Mouse (Mus musculus): ENCODE data around the gene Rell1. TPM values are rescaled to one million over a fixed set of nuclear protein-coding genes. Genes with fewer than 3 reads are reported as not detected.

Rell1 gene
- polyA plus RNA-seq, 1 experiment from 2014 or later: 25.7 TPM

GRCm38 (mm10) chr5:63951421-63951911 lies 17.2 kb downstream of the Rell1 start:
- no peak overlapping the region for H3K4me2 ChIP-seq
- H3K9ac ChIP-seq: no peak overlapping the region
- H3K9me3 ChIP-seq: no peaks in the 10 kb centered on the region
- 0 out of 2 replicates have a peak overlapping the region, but pooled peaks have one; percentile 22 for H3K27ac ChIP-seq
- H3K4me1 ChIP-seq: peaks cover 18% of the 10 kb centered on the region; the same call in 1 of the 2 replicates
- H3K27me3 ChIP-seq: no peaks in the 10 kb centered on the region
- H3K36me3 ChIP-seq: 0 out of 2 replicates have a peak, but pooled peaks cover 4% of the 10 kb centered on the region
- H3K4me3 ChIP-seq: no peak overlapping the region
- WGBS: 82% methylated on average over 11 of the region's 11 CpGs
- ATAC-seq (ENCODE audit: insufficient number of reproducible peaks, insufficient read depth, low FRiP score, low TSS enrichment, low read depth): no peak

DNA sequence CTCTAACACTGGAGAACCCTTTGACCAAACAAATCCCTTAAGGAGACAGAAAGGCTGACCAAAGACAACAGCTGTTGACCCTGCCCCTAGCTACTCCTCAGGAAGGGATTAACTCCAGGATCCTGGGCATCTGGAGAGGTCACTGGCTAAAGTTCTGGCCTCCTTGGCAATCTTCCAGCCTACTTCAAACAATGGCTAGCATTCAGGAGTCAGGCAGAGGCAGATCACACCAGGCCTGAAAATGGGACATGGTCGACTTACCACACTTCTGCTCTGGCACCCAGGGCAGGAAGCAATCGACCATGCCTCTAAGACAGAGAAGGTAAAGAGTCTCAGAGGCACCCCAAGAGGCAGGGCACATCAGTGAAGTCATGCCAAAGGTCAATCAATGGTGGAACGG lies 19.5 kb downstream of the Rell1 start:
- Histone ChIP-seq H3K4me1 (peaks cover 18% of the 10 kb centered on the region; the same call in 1 of the 2 replicates), H3K9ac (no peak overlapping the region), H3K4me2 (no peak overlapping the region), H3K27ac (no peak overlapping the region), H3K9me3 (no peaks in the 10 kb centered on the region), H3K4me3 (no peak overlapping the region), H3K36me3 (no peaks in the 10 kb centered on the region), H3K27me3 (no peaks in the 10 kb centered on the region)
- 14% methylated on average over 3 of the region's 3 CpGs for WGBS
- ATAC-seq (ENCODE audit: insufficient number of reproducible peaks, insufficient read depth, low FRiP score, low TSS enrichment, low read depth): no peak

- Histone ChIP-seq H3K9me3 (no peaks in the 10 kb centered on the region), H3K9ac (no peak overlapping the region), H3K27ac (no peak overlapping the region), H3K36me3 (no peaks in the 10 kb centered on the region), H3K4me2 (no peak overlapping the region), H3K27me3 (no peaks in the 10 kb centered on the region), H3K4me1 (peaks cover 21% of the 10 kb centered on the region; the same call in 1 of the 2 replicates), H3K4me3 (no peak overlapping the region)
- WGBS: 23% methylated on average over 8 of the region's 8 CpGs
- no peak for ATAC-seq (ENCODE audit: insufficient number of reproducible peaks, insufficient read depth, low FRiP score, low TSS enrichment, low read depth)
Observed at GRCm38 (mm10) chr5:63947526-63947925, 21.2 kb downstream of the Rell1 start.

GRCm38 (mm10) chr5:63943291-63943690 lies 25.4 kb downstream of the Rell1 start:
- WGBS: 82% methylated on average over 9 of the region's 9 CpGs
- ATAC-seq (ENCODE audit: insufficient number of reproducible peaks, insufficient read depth, low FRiP score, low TSS enrichment, low read depth): no peak
- no peaks in the 10 kb centered on the region for H3K27me3 ChIP-seq

DNA sequence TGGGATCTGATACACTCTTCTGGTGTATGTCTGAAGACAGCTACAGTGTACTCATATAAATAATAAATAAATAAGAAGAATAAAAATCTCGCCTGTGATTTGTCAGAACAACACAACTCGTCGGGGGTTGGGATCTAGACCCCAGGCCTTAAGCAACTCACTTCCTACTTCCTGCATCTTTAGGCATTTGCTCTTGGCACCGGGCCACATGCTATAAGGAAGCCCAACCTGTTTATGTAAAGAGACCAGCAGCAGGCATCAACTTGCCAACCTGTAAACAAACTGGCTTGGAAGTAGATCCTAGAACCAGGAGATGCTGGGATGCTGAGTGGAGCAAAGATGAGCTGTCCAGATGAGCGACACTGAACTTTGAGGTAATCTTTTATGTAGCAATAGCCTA lies 26.8 kb downstream of the Rell1 start:
- no peak for ATAC-seq (ENCODE audit: insufficient number of reproducible peaks, insufficient read depth, low FRiP score, low TSS enrichment, low read depth)
- H3K4me2 ChIP-seq: no peak overlapping the region
- H3K36me3 ChIP-seq: peaks cover 8% of the 10 kb centered on the region; the same call in 1 of the 2 replicates
- H3K27me3 ChIP-seq: no peaks in the 10 kb centered on the region
- H3K4me1 ChIP-seq: 0 out of 2 replicates have a peak, but pooled peaks cover 3% of the 10 kb centered on the region
- no peak overlapping the region for H3K4me3 ChIP-seq
- H3K9me3 ChIP-seq: no peaks in the 10 kb centered on the region
- no peak overlapping the region for H3K9ac ChIP-seq
- WGBS: 70% methylated on average over 5 of the region's 5 CpGs
- no peak overlapping the region for H3K27ac ChIP-seq

More at GRCm38 (mm10) chr5:63943291-63943690, 25.4 kb downstream of the Rell1 start:
- Histone ChIP-seq H3K4me3 (no peak overlapping the region), H3K27ac (no peak overlapping the region), H3K36me3 (no peaks in the 10 kb centered on the region), H3K9me3 (no peaks in the 10 kb centered on the region), H3K9ac (no peak overlapping the region), H3K4me2 (no peak overlapping the region), H3K4me1 (0 out of 2 replicates have a peak, but pooled peaks cover 3% of the 10 kb centered on the region)

DNA sequence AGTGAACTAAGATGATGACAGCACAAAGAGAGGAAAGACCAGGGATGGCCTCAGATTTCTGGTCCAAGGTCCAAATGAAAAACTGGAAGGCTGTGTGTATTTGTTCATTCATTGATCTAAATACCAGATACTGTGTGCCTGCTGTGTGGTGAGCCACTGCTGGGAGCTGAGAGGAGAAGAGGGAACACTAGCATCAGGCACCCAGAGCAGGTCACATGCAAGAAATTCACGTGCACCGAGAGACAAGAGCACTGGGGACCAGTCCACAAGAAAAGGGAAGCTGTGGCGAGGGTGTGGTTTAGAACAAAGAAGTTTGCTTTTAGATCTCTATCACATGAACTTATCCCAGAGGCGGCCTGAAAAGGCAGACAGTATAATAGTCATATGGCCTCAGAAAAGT lies 30.1 kb downstream of the Rell1 start:
- Histone ChIP-seq H3K36me3 (peaks cover 26% of the 10 kb centered on the region), H3K4me3 (no peak overlapping the region), H3K27ac (no peak overlapping the region), H3K4me1 (0 out of 2 replicates have a peak, but pooled peaks cover 3% of the 10 kb centered on the region), H3K4me2 (no peak overlapping the region), H3K9ac (0 out of 2 replicates have a peak overlapping the region, but pooled peaks have one; percentile 21), H3K27me3 (no peaks in the 10 kb centered on the region), H3K9me3 (no peaks in the 10 kb centered on the region)
- ATAC-seq (ENCODE audit: insufficient number of reproducible peaks, insufficient read depth, low FRiP score, low TSS enrichment, low read depth): no peak
- 80% methylated on average over 4 of the region's 4 CpGs for WGBS

DNA sequence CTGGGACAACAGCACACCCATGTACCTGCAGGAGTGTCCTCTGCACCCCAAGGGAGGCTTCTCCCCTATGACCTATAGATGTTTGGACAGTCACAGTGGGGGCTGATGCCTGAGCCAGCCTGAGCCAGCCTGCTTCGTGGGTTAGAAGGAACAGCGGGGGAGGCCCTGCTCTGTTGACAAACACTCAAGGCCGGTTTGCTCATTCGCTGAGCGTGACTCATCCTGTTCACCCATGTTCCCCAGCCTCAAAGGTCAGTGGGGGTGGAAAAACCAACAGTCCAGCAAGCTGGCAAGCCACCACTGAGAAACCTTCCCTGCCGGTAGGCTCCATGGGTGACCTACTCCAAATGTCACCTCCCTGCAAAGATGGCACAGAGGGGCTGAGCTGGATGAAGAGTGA lies 32.0 kb downstream of the Rell1 start:
- WGBS: 75% methylated on average over 6 of the region's 6 CpGs
- H3K36me3 ChIP-seq: peaks cover 26% of the 10 kb centered on the region
- no peaks in the 10 kb centered on the region for H3K27me3 ChIP-seq
- no peak overlapping the region for H3K4me3 ChIP-seq
- peaks cover 9% of the 10 kb centered on the region for H3K4me1 ChIP-seq
- no peak for ATAC-seq (ENCODE audit: insufficient number of reproducible peaks, insufficient read depth, low FRiP score, low TSS enrichment, low read depth)
- H3K27ac ChIP-seq: no peak overlapping the region
- H3K4me2 ChIP-seq: no peak overlapping the region
- H3K9ac ChIP-seq: no peak overlapping the region
- no peaks in the 10 kb centered on the region for H3K9me3 ChIP-seq

DNA sequence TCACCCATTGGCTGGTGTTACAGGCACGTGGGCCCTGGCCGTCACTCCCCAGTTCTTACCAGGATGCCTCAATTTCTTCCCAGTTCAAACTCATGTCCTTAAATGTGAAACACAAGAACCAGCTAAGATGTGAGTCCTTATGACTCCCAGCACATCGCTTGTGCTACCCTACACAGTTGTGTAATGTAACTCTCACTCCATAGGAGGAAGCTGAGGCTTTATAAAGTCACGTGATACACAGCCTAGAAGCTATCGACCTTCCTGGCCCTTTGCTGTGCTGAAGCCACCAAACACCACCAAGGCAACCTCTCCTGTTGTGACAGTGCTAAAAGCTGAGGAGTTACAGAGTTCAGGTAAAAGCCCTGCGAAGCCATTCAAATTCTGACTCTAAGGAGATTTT lies 33.1 kb downstream of the Rell1 start:
- H3K27ac ChIP-seq: no peak overlapping the region
- H3K9me3 ChIP-seq: no peaks in the 10 kb centered on the region
- 92% methylated on average over 6 of the region's 6 CpGs for WGBS
- no peak overlapping the region for H3K9ac ChIP-seq
- no peak for ATAC-seq (ENCODE audit: insufficient number of reproducible peaks, insufficient read depth, low FRiP score, low TSS enrichment, low read depth)
- H3K4me2 ChIP-seq: no peak overlapping the region
- H3K36me3 ChIP-seq: peaks cover 26% of the 10 kb centered on the region
- H3K4me1 ChIP-seq: peaks cover 9% of the 10 kb centered on the region
- H3K27me3 ChIP-seq: no peaks in the 10 kb centered on the region
- H3K4me3 ChIP-seq: no peak overlapping the region

- Histone ChIP-seq H3K9ac (no peak overlapping the region), H3K27ac (peak overlapping the region; percentile 68), H3K36me3 (peaks cover 49% of the 10 kb centered on the region), H3K4me3 (no peak overlapping the region), H3K4me1 (peaks cover 9% of the 10 kb centered on the region), H3K27me3 (no peaks in the 10 kb centered on the region), H3K9me3 (no peaks in the 10 kb centered on the region), H3K4me2 (peak overlapping the region; percentile 29)
- WGBS: 36% methylated on average over 10 of the region's 10 CpGs
- peak; percentile 73 for ATAC-seq (ENCODE audit: insufficient number of reproducible peaks, insufficient read depth, low FRiP score, low TSS enrichment, low read depth)
Observed at GRCm38 (mm10) chr5:63932829-63933228, 35.9 kb downstream of the Rell1 start.

GRCm38 (mm10) chr5:63930824-63931358 lies 37.8 kb downstream of the Rell1 start:
- WGBS: 61% methylated on average over 4 of the region's 4 CpGs
- H3K4me2 ChIP-seq: no peak overlapping the region
- H3K4me1 ChIP-seq: peaks cover 9% of the 10 kb centered on the region
- no peak overlapping the region for H3K4me3 ChIP-seq
- no peak for ATAC-seq (ENCODE audit: insufficient number of reproducible peaks, insufficient read depth, low FRiP score, low TSS enrichment, low read depth)
- peaks cover 50% of the 10 kb centered on the region for H3K36me3 ChIP-seq
- no peak overlapping the region for H3K27ac ChIP-seq
- H3K9ac ChIP-seq: no peak overlapping the region
- H3K27me3 ChIP-seq: no peaks in the 10 kb centered on the region
- H3K9me3 ChIP-seq: no peaks in the 10 kb centered on the region

- Histone ChIP-seq H3K36me3 (peaks cover 63% of the 10 kb centered on the region), H3K9ac (no peak overlapping the region), H3K4me2 (no peak overlapping the region), H3K4me1 (peaks cover 7% of the 10 kb centered on the region; the same call in 1 of the 2 replicates), H3K9me3 (no peaks in the 10 kb centered on the region), H3K27ac (no peak overlapping the region), H3K4me3 (no peak overlapping the region), H3K27me3 (no peaks in the 10 kb centered on the region)
- ATAC-seq (ENCODE audit: insufficient number of reproducible peaks, insufficient read depth, low FRiP score, low TSS enrichment, low read depth): no peak
- whole genome bisulfite sequencing: 85% methylated on average over 14 of the region's 14 CpGs
Observed at GRCm38 (mm10) chr5:63925035-63925628, 43.6 kb downstream of the Rell1 start.

Measured in embryonic facial prominence, embryonic 13.5 days (tissue).